Mouse (Mus musculus) c-Kit-positive CD71-positive TER-119-negative erythroid progenitor cells, embryonic 14.5 days (primary cell): Measurements from ENCODE around the gene Rab43.

ENCODE experiments used
- DNase-seq: peaks from one replicate; pipeline ENCODE4 v3.0.0-alpha.2; 2013; ENCODE audit warnings: low read depth

The Rab43 gene

GRCm38 (mm10) chr6:87809144-87809543, 2.8 kb downstream of the Rab43 start:
- no peak for DNase-seq

GRCm38 (mm10) chr6:87808521-87808920, 3.4 kb downstream of the Rab43 start:
- DNase-seq: no peak

- DNase-seq: no peak
These were observed 4.1 kb downstream of the Rab43 start for GRCm38 (mm10) chr6:87807735-87808440.

GRCm38 (mm10) chr6:87806857-87807256, 5.1 kb downstream of the Rab43 start:
- DNase-seq: no peak

- no peak for DNase-seq
These were observed 5.9 kb downstream of the Rab43 start for GRCm38 (mm10) chr6:87806028-87806427.

- DNase-seq: no peak
These were observed 6.5 kb downstream of the Rab43 start for GRCm38 (mm10) chr6:87805448-87805847.

GRCm38 (mm10) chr6:87804886-87805285, 7.1 kb downstream of the Rab43 start:
- no peak for DNase-seq

GRCm38 (mm10) chr6:87804036-87804435, 7.9 kb downstream of the Rab43 start:
- no peak for DNase-seq

GRCm38 (mm10) chr6:87802462-87802861, 9.5 kb downstream of the Rab43 start:
- no peak for DNase-seq

GRCm38 (mm10) chr6:87799576-87799975, 12.4 kb downstream of the Rab43 start:
- no peak for DNase-seq

GRCm38 (mm10) chr6:87797321-87797720, 14.6 kb downstream of the Rab43 start:
- DNase-seq: no peak

GRCm38 (mm10) chr6:87796251-87796880, 15.6 kb downstream of the Rab43 start:
- no peak for DNase-seq

- DNase-seq: no peak
These were observed 16.4 kb downstream of the Rab43 start for GRCm38 (mm10) chr6:87795385-87796150.

- no peak for DNase-seq
These were observed 18.0 kb downstream of the Rab43 start for GRCm38 (mm10) chr6:87793821-87794510.

- no peak for DNase-seq
These were observed 20.1 kb downstream of the Rab43 start for GRCm38 (mm10) chr6:87791826-87792225.

- DNase-seq: peak; percentile 86
These were observed 21.0 kb downstream of the Rab43 start for GRCm38 (mm10) chr6:87790779-87791480.

GRCm38 (mm10) chr6:87789791-87790190, 22.2 kb downstream of the Rab43 start:
- no peak for DNase-seq

- no peak for DNase-seq
These were observed 22.9 kb downstream of the Rab43 start for GRCm38 (mm10) chr6:87788896-87789587.

- no peak for DNase-seq
These were observed 23.6 kb downstream of the Rab43 start for GRCm38 (mm10) chr6:87788266-87788895.

GRCm38 (mm10) chr6:87787108-87787890, 24.7 kb downstream of the Rab43 start:
- DNase-seq: no peak
